Mouse (Mus musculus) hindbrain, embryonic 16.5 days (tissue): ENCODE measurements around the gene Pum1. TPM values are rescaled to one million over a fixed set of nuclear protein-coding genes. Genes with fewer than 3 reads are reported as not detected.

Experiments used
- ATAC-seq: fragments of 200-750 bp; cut with Nextera tagmentation; 2 replicates; pipeline ENCODE4 v1.8.0; 2017; ENCODE audit warnings: moderate TSS enrichment, moderate library complexity
- H3K27ac ChIP-seq: fragments of 300-500 bp; sonication (generic); 2 replicates; pipeline ENCODE4 v1.5.1; 2014; ENCODE audit warnings: low read depth, mild to moderate bottlenecking, control low read depth, low read length, moderate library complexity
- H3K27me3 ChIP-seq: fragments of 300-500 bp; sonication (generic); replicated peaks from 2 replicates; pipeline ENCODE4 v1.6.1; 2014; ENCODE audit warnings: low read length; ENCODE audit not compliant: control insufficient read depth, insufficient read depth
- H3K36me3 ChIP-seq: fragments of 300-500 bp; sonication (generic); 2 replicates; pipeline ENCODE4 v1.6.1; 2014; ENCODE audit warnings: mild to moderate bottlenecking, low read length, moderate library complexity, mixed read lengths; ENCODE audit not compliant: control insufficient read depth, insufficient read depth
- H3K4me1 ChIP-seq: fragments of 300-500 bp; sonication (generic); 2 replicates; pipeline ENCODE4 v1.6.1; 2014; ENCODE audit warnings: low read depth, low read length; ENCODE audit not compliant: control insufficient read depth, insufficient read depth
- H3K4me2 ChIP-seq: fragments of 300-500 bp; sonication (generic); 2 replicates; pipeline ENCODE4 v1.6.1; 2014; ENCODE audit warnings: mild to moderate bottlenecking, low read length, control low read depth, moderate library complexity
- H3K4me3 ChIP-seq: fragments of 300-500 bp; sonication (generic); 2 replicates; pipeline ENCODE4 v1.5.1; 2014; ENCODE audit warnings: mild to moderate bottlenecking, low read length, control low read depth, moderate library complexity
- H3K9ac ChIP-seq: fragments of 300-500 bp; sonication (generic); 2 replicates; pipeline ENCODE4 v1.6.1; 2014; ENCODE audit warnings: low read depth, mild to moderate bottlenecking, control low read depth, low read length, moderate library complexity
- H3K9me3 ChIP-seq: fragments of 300-500 bp; sonication (generic); 2 replicates; pipeline ENCODE4 v1.6.1; 2014; ENCODE audit warnings: mild to moderate bottlenecking, low read length, moderate library complexity; ENCODE audit not compliant: control insufficient read depth
- WGBS: fragments of 180-500 bp; shearing (Covaris S2); extraction: QIAGEN DNeasy Blood & Tissue Kit; methylation state at CpG from one replicate; pipeline ENCODE4 v1.1.7; 2014; 5-methylcytosine and 5-hydroxymethylcytosine counted together
- polyA plus RNA-seq: library from polyadenylated mRNA; unstranded; fragments of >200 nt; fragmentation: Nextera tagmentation; extraction: Ambion mirVana; gene quantifications from 2 replicates; pipeline ENCODE4 v1.2.1, GENCODE M21; 2015

The Pum1 gene
- polyA plus RNA-seq, 1 experiment from 2014 or later, result 79.1 TPM

- H3K36me3 ChIP-seq, result peaks cover 10% of the 10 kb centered on the region
- no peaks in the 10 kb centered on the region for H3K27me3 ChIP-seq
- no peak overlapping the region for H3K4me2 ChIP-seq
- H3K9ac ChIP-seq, result no peak overlapping the region
- peaks cover 2% of the 10 kb centered on the region; the same call in 1 of the 2 replicates for H3K4me1 ChIP-seq
- no peak for ATAC-seq
- no peaks in the 10 kb centered on the region for H3K9me3 ChIP-seq
- 84% methylated on average over 2 of the region's 2 CpGs for WGBS
- no peak overlapping the region for H3K4me3 ChIP-seq
- H3K27ac ChIP-seq, result no peak overlapping the region
These were observed 119.4 kb downstream of the Pum1 start for GRCm38 (mm10) chr4:130782492-130782891.

GRCm38 (mm10) chr4:130784755-130785154 lies 121.6 kb downstream of the Pum1 start:
- no peak overlapping the region for H3K9ac ChIP-seq
- ATAC-seq, result no peak
- WGBS, result 29% methylated on average over 4 of the region's 4 CpGs

GRCm38 (mm10) chr4:130787530-130787929 lies 124.4 kb downstream of the Pum1 start:
- H3K4me2 ChIP-seq, result no peak overlapping the region
- no peak overlapping the region for H3K27ac ChIP-seq
- no peaks in the 10 kb centered on the region for H3K9me3 ChIP-seq
- no peaks in the 10 kb centered on the region for H3K36me3 ChIP-seq
- H3K4me3 ChIP-seq, result no peak overlapping the region
- no peak for ATAC-seq
- peaks cover 4% of the 10 kb centered on the region for H3K4me1 ChIP-seq
- no peaks in the 10 kb centered on the region for H3K27me3 ChIP-seq
- H3K9ac ChIP-seq, result no peak overlapping the region
- WGBS, result 79% methylated on average over 5 of the region's 5 CpGs

More at GRCm38 (mm10) chr4:130784755-130785154, 121.6 kb downstream of the Pum1 start:
- H3K4me1 ChIP-seq, result no peaks in the 10 kb centered on the region
- no peaks in the 10 kb centered on the region for H3K9me3 ChIP-seq
- no peaks in the 10 kb centered on the region for H3K27me3 ChIP-seq
- no peak overlapping the region for H3K4me3 ChIP-seq
- H3K36me3 ChIP-seq, result peaks cover 6% of the 10 kb centered on the region
- H3K4me2 ChIP-seq, result no peak overlapping the region
- no peak overlapping the region for H3K27ac ChIP-seq

- H3K36me3 ChIP-seq, result no peaks in the 10 kb centered on the region
- WGBS, result 7% methylated on average over 6 of the region's 6 CpGs
- ATAC-seq, result peak; percentile 34
- no peaks in the 10 kb centered on the region for H3K27me3 ChIP-seq
- no peak overlapping the region for H3K27ac ChIP-seq
- no peak overlapping the region for H3K4me2 ChIP-seq
- H3K9ac ChIP-seq, result no peak overlapping the region
- H3K9me3 ChIP-seq, result no peaks in the 10 kb centered on the region
- H3K4me3 ChIP-seq, result no peak overlapping the region
- H3K4me1 ChIP-seq, result peaks cover 20% of the 10 kb centered on the region
These were observed 127.1 kb downstream of the Pum1 start for GRCm38 (mm10) chr4:130790180-130790579.

GRCm38 (mm10) chr4:130791811-130792375 lies 128.8 kb downstream of the Pum1 start:
- ATAC-seq, result peak; percentile 15
- WGBS, result 3% methylated on average over 19 of the region's 19 CpGs
- peak overlapping the region; percentile 99 for H3K9ac ChIP-seq
- no peaks in the 10 kb centered on the region for H3K27me3 ChIP-seq
- H3K4me2 ChIP-seq, result peak overlapping the region; percentile 86
- H3K4me1 ChIP-seq, result peaks cover 25% of the 10 kb centered on the region
- no peaks in the 10 kb centered on the region for H3K9me3 ChIP-seq
- H3K27ac ChIP-seq, result peak overlapping the region; percentile 89
- H3K36me3 ChIP-seq, result no peaks in the 10 kb centered on the region
- H3K4me3 ChIP-seq, result peak overlapping the region; percentile 83

- WGBS, result under 1% methylated on average over 35 of the region's 99 CpGs
- no peaks in the 10 kb centered on the region for H3K36me3 ChIP-seq
- no peaks in the 10 kb centered on the region for H3K27me3 ChIP-seq
- H3K9ac ChIP-seq, result peak within 1 kb of the TSS; percentile 99
- H3K4me1 ChIP-seq, result peaks cover 32% of the 10 kb centered on the region
- H3K4me3 ChIP-seq, result peak within 1 kb of the TSS; percentile 83
- H3K9me3 ChIP-seq, result no peaks in the 10 kb centered on the region
- H3K27ac ChIP-seq, result peak within 1 kb of the TSS; percentile 89
- peak; percentile 38 for ATAC-seq
- peak within 1 kb of the TSS; percentile 86 for H3K4me2 ChIP-seq
These were observed 129.5 kb downstream of the Pum1 start, which contains the start of gene Sdc3 for GRCm38 (mm10) chr4:130792376-130793179. Gene Sdc3 (plus strand): TSS chr4:130792537.

- ATAC-seq, result peak; percentile 35
- peak overlapping the region; percentile 99 for H3K9ac ChIP-seq
- H3K36me3 ChIP-seq, result no peaks in the 10 kb centered on the region
- peak overlapping the region; percentile 83 for H3K4me3 ChIP-seq
- H3K27ac ChIP-seq, result peak overlapping the region; percentile 89
- no peaks in the 10 kb centered on the region for H3K27me3 ChIP-seq
- 31% methylated on average over 7 of the region's 7 CpGs for WGBS
- H3K9me3 ChIP-seq, result no peaks in the 10 kb centered on the region
- peak overlapping the region; percentile 86 for H3K4me2 ChIP-seq
- H3K4me1 ChIP-seq, result peaks cover 36% of the 10 kb centered on the region
These were observed 130.0 kb downstream of the Pum1 start for GRCm38 (mm10) chr4:130793180-130793501.

- 58% methylated on average over 4 of the region's 4 CpGs for WGBS
- peak overlapping the region; percentile 74 for H3K4me2 ChIP-seq
- no peak for ATAC-seq
- H3K4me1 ChIP-seq, result peaks cover 50% of the 10 kb centered on the region
- H3K9ac ChIP-seq, result peak overlapping the region; percentile 45
- H3K36me3 ChIP-seq, result no peaks in the 10 kb centered on the region
- no peaks in the 10 kb centered on the region for H3K27me3 ChIP-seq
- no peak overlapping the region for H3K27ac ChIP-seq
- peak overlapping the region; percentile 39 for H3K4me3 ChIP-seq
- H3K9me3 ChIP-seq, result no peaks in the 10 kb centered on the region
These were observed 131.7 kb downstream of the Pum1 start for GRCm38 (mm10) chr4:130794771-130795170.

- peaks cover 50% of the 10 kb centered on the region for H3K4me1 ChIP-seq
- no peaks in the 10 kb centered on the region for H3K36me3 ChIP-seq
- whole genome bisulfite sequencing, result 82% methylated on average over 6 of the region's 6 CpGs
- ATAC-seq, result no peak
- no peak overlapping the region for H3K27ac ChIP-seq
- H3K27me3 ChIP-seq, result no peaks in the 10 kb centered on the region
- H3K4me3 ChIP-seq, result no peak overlapping the region
- H3K4me2 ChIP-seq, result no peak overlapping the region; the same call in 1 of the 2 replicates
- no peak overlapping the region for H3K9ac ChIP-seq
- H3K9me3 ChIP-seq, result no peaks in the 10 kb centered on the region
These were observed 132.8 kb downstream of the Pum1 start for GRCm38 (mm10) chr4:130795970-130796369.
